Mouse (Mus musculus) lung, embryonic 16.5 days (tissue): ENCODE measurements around the gene Fndc3a. TPM values are rescaled to one million over a fixed set of nuclear protein-coding genes. Genes with fewer than 3 reads are reported as not detected.

Experiments used
- ATAC-seq: fragments of 200-750 bp; cut with Nextera tagmentation; 2 replicates; pipeline ENCODE4 v1.8.0; 2017; ENCODE audit warnings: low read depth, mild to moderate bottlenecking, moderate library complexity
- H3K27ac ChIP-seq: fragments of 300-500 bp; sonication (generic); 2 replicates; pipeline ENCODE4 v1.5.1; 2014; ENCODE audit warnings: mild to moderate bottlenecking, control low read depth, low read length
- H3K27me3 ChIP-seq: fragments of 300-500 bp; sonication (generic); 2 replicates; pipeline ENCODE4 v1.6.1; 2014; ENCODE audit warnings: low read depth, low read length, mixed read lengths; ENCODE audit not compliant: control insufficient read depth, insufficient read depth
- H3K36me3 ChIP-seq: fragments of 300-500 bp; sonication (generic); 2 replicates; pipeline ENCODE4 v1.6.1; 2014; ENCODE audit warnings: low read length; ENCODE audit not compliant: control insufficient read depth, insufficient read depth
- H3K4me1 ChIP-seq: fragments of 300-500 bp; sonication (generic); replicated peaks from 2 replicates; pipeline ENCODE4 v1.6.1; 2014; ENCODE audit warnings: low read length, mixed read lengths; ENCODE audit not compliant: control insufficient read depth, insufficient read depth
- H3K4me2 ChIP-seq: fragments of 300-500 bp; sonication (generic); 2 replicates; pipeline ENCODE4 v1.6.1; 2014; ENCODE audit warnings: low read depth, low read length, control low read depth
- H3K4me3 ChIP-seq: fragments of 300-500 bp; sonication (generic); 2 replicates; pipeline ENCODE4 v1.5.1; 2014; ENCODE audit warnings: mild to moderate bottlenecking, low read length, control low read depth
- H3K9ac ChIP-seq: fragments of 300-500 bp; sonication (generic); 2 replicates; pipeline ENCODE4 v1.6.1; 2014; ENCODE audit warnings: low read length, control low read depth
- H3K9me3 ChIP-seq: fragments of 300-500 bp; sonication (generic); 2 replicates; pipeline ENCODE4 v1.6.1; 2016; ENCODE audit warnings: low read length; ENCODE audit not compliant: control insufficient read depth
- WGBS: fragments of 180-500 bp; shearing (Covaris S2); extraction: QIAGEN DNeasy Blood & Tissue Kit; methylation state at CpG from one replicate; pipeline ENCODE4 v1.1.7; 2014; 5-methylcytosine and 5-hydroxymethylcytosine counted together
- polyA plus RNA-seq: library from polyadenylated mRNA; unstranded; fragments of >200 nt; fragmentation: Nextera tagmentation; extraction: Ambion mirVana; gene quantifications from 2 replicates; pipeline ENCODE4 v1.2.1, GENCODE M21; 2015

The Fndc3a gene
- polyA plus RNA-seq, 1 experiment from 2014 or later: 36.0 TPM

GRCm38 (mm10) chr14:72527126-72527525, 182.7 kb downstream of the Fndc3a start:
- Histone ChIP-seq H3K27ac (no peak overlapping the region), H3K27me3 (peaks cover 18% of the 10 kb centered on the region), H3K4me1 (no peaks in the 10 kb centered on the region; the same call in 1 of the 2 replicates), H3K4me3 (no peak overlapping the region), H3K9me3 (no peaks in the 10 kb centered on the region), H3K9ac (no peak overlapping the region), H3K36me3 (no peaks in the 10 kb centered on the region), H3K4me2 (no peak overlapping the region)
- 57% methylated on average over 1 of the region's 1 CpGs for WGBS
- ATAC-seq: no peak

GRCm38 (mm10) chr14:72519561-72519960, 190.2 kb downstream of the Fndc3a start:
- Histone ChIP-seq H3K36me3 (no peaks in the 10 kb centered on the region), H3K4me3 (no peak overlapping the region), H3K27ac (0 out of 2 replicates have a peak overlapping the region, but pooled peaks have one; percentile 10), H3K9ac (no peak overlapping the region), H3K9me3 (no peaks in the 10 kb centered on the region), H3K4me2 (no peak overlapping the region), H3K4me1 (peaks cover 4% of the 10 kb centered on the region; the same call in 1 of the 2 replicates), H3K27me3 (no peaks in the 10 kb centered on the region)
- WGBS: 17% methylated on average over 2 of the region's 2 CpGs
- no peak for ATAC-seq

GRCm38 (mm10) chr14:72518786-72519185, 191.0 kb downstream of the Fndc3a start:
- Histone ChIP-seq H3K9ac (no peak overlapping the region), H3K4me1 (peaks cover 4% of the 10 kb centered on the region; the same call in 1 of the 2 replicates), H3K4me2 (no peak overlapping the region), H3K4me3 (no peak overlapping the region), H3K27ac (no peak overlapping the region), H3K27me3 (no peaks in the 10 kb centered on the region), H3K9me3 (no peaks in the 10 kb centered on the region), H3K36me3 (no peaks in the 10 kb centered on the region)
- ATAC-seq: no peak
- 61% methylated on average over 6 of the region's 6 CpGs for WGBS

- no peak overlapping the region for H3K9ac ChIP-seq
- no peak overlapping the region for H3K27ac ChIP-seq
- no peaks in the 10 kb centered on the region for H3K9me3 ChIP-seq
- no peak overlapping the region for H3K4me2 ChIP-seq
- H3K4me3 ChIP-seq: no peak overlapping the region
- 18% methylated on average over 5 of the region's 5 CpGs for WGBS
- H3K27me3 ChIP-seq: no peaks in the 10 kb centered on the region
- H3K4me1 ChIP-seq: peaks cover 4% of the 10 kb centered on the region
- no peaks in the 10 kb centered on the region for H3K36me3 ChIP-seq
- ATAC-seq: peak; percentile 70; the same call in 1 of the 2 replicates
Observed at GRCm38 (mm10) chr14:72516376-72516775, 193.4 kb downstream of the Fndc3a start.

- H3K36me3 ChIP-seq: no peaks in the 10 kb centered on the region
- H3K27ac ChIP-seq: peak overlapping the region; percentile 37
- H3K9me3 ChIP-seq: no peaks in the 10 kb centered on the region
- 10% methylated on average over 11 of the region's 11 CpGs for WGBS
- H3K4me1 ChIP-seq: peaks cover 11% of the 10 kb centered on the region; the same call in 1 of the 2 replicates
- peak overlapping the region; percentile 57 for H3K9ac ChIP-seq
- peak; percentile 20 for ATAC-seq
- no peaks in the 10 kb centered on the region for H3K27me3 ChIP-seq
- peak overlapping the region; percentile 44 for H3K4me3 ChIP-seq
- H3K4me2 ChIP-seq: peak overlapping the region; percentile 66
Observed at GRCm38 (mm10) chr14:72506723-72507420, 202.9 kb downstream of the Fndc3a start.

GRCm38 (mm10) chr14:72506018-72506722, 203.6 kb downstream of the Fndc3a start:
- no peaks in the 10 kb centered on the region for H3K9me3 ChIP-seq
- peak overlapping the region; percentile 37 for H3K27ac ChIP-seq
- peak overlapping the region; percentile 57 for H3K9ac ChIP-seq
- H3K4me3 ChIP-seq: peak overlapping the region; percentile 44
- H3K36me3 ChIP-seq: no peaks in the 10 kb centered on the region
- no peaks in the 10 kb centered on the region for H3K27me3 ChIP-seq
- H3K4me2 ChIP-seq: peak overlapping the region; percentile 66
- peaks cover 11% of the 10 kb centered on the region; the same call in 1 of the 2 replicates for H3K4me1 ChIP-seq
- peak; percentile 84 for ATAC-seq
- WGBS: 9% methylated on average over 12 of the region's 12 CpGs

GRCm38 (mm10) chr14:72504985-72505384, 204.8 kb downstream of the Fndc3a start:
- no peaks in the 10 kb centered on the region for H3K27me3 ChIP-seq
- no peaks in the 10 kb centered on the region for H3K36me3 ChIP-seq
- WGBS: 96% methylated on average over 1 of the region's 1 CpGs
- H3K4me1 ChIP-seq: peaks cover 7% of the 10 kb centered on the region; the same call in 1 of the 2 replicates
- no peak overlapping the region for H3K4me2 ChIP-seq
- no peaks in the 10 kb centered on the region for H3K9me3 ChIP-seq
- H3K9ac ChIP-seq: no peak overlapping the region
- no peak overlapping the region for H3K27ac ChIP-seq
- no peak overlapping the region for H3K4me3 ChIP-seq
- ATAC-seq: no peak

GRCm38 (mm10) chr14:72503241-72503640, 206.6 kb downstream of the Fndc3a start:
- H3K9me3 ChIP-seq: no peaks in the 10 kb centered on the region
- no peak overlapping the region for H3K4me2 ChIP-seq
- no peak overlapping the region for H3K4me3 ChIP-seq
- no peak overlapping the region for H3K9ac ChIP-seq
- H3K27me3 ChIP-seq: no peaks in the 10 kb centered on the region
- H3K4me1 ChIP-seq: peaks cover 7% of the 10 kb centered on the region; the same call in 1 of the 2 replicates
- H3K36me3 ChIP-seq: no peaks in the 10 kb centered on the region
- no peak for ATAC-seq
- WGBS: 52% methylated on average over 6 of the region's 6 CpGs
- no peak overlapping the region for H3K27ac ChIP-seq

- no peaks in the 10 kb centered on the region for H3K36me3 ChIP-seq
- no peak overlapping the region for H3K4me2 ChIP-seq
- no peak overlapping the region for H3K27ac ChIP-seq
- WGBS: 86% methylated on average over 1 of the region's 1 CpGs
- H3K9me3 ChIP-seq: no peaks in the 10 kb centered on the region
- H3K4me3 ChIP-seq: no peak overlapping the region
- no peak overlapping the region for H3K9ac ChIP-seq
- H3K4me1 ChIP-seq: no peaks in the 10 kb centered on the region
- no peak for ATAC-seq
- H3K27me3 ChIP-seq: no peaks in the 10 kb centered on the region
Observed at GRCm38 (mm10) chr14:72493775-72494174, 216.0 kb downstream of the Fndc3a start.
